Mouse (Mus musculus) cerebellum, postnatal 4 days (tissue): ENCODE data around the gene Slc1a3.
A peak's percentile ranks its signal among the peaks of the same experiment; 100 is the strongest.

Experiments used
- DNase-seq, 2 experiments: peaks; one replicate each; pipeline ENCODE4 v3.0.0; 2022; ENCODE audit warnings: low spot score in 2 of 2, mixed read lengths in 1 of 2

Slc1a3 gene

DNA sequence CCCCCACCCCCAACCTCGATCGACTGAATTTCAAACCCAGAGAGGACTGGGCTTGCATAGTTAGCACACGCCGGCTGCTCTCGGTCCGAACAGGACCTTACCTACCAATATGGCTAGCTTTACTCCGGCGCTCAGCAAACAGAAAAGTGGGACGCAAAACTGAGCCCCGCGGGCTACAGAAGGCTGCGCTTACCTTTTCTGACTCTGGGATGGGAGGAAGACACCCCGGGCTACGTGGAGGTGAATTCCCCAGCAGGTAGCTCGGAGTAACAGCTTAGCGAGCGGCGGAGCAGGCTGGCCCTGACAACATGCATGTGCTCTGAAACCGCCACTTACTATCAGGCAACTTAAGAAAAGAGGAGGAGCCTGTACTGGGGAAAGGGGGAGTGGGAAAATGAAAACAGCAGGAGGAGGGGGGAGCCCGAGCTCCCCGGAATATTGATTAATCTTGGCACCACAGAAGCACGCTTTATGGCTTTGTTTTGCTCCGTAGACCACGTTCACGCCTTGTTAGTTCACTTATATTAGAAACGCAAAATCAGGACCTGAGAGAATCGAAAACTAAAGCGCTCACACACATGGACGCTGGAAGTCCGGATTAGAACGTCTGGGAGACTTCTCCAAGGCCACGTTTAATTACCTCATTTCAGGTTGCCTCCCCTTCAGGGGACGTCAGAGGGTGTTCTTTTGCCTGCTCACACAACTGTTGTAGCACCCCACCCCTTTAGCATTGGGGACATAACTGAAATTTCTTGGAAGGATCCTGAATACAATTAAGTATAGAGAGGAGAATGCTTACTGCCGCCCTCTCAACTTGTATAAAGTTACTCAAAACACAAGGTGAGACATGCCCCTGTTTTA, at the start of gene Slc1a3:
TSS of gene Slc1a3 (minus strand) at position 619 of the 861 bp plus-strand sequence.
- peak in 1 of 2 experiments; percentile 33 for DNase-seq

DNA sequence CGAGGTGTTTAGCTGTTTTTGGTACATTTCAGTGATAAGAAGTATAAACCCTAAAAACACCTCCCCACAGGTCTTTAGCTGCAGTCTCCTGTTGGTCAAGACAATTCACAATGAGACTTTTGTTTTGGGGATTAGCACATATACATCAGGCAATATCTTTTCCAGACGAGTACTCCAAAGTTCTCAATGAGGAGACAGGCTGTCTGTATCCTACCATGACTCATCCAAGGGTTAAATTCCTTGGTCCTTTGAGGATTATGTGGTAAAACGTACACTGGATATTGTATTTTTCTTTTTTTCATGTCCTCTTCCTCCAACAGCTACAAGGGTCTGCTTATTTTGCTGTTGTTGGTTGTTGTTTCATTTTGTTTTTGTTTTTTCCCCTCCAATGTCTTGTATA, 48.5 kb upstream of the Slc1a3 start:
- DNase-seq: no peak

DNA sequence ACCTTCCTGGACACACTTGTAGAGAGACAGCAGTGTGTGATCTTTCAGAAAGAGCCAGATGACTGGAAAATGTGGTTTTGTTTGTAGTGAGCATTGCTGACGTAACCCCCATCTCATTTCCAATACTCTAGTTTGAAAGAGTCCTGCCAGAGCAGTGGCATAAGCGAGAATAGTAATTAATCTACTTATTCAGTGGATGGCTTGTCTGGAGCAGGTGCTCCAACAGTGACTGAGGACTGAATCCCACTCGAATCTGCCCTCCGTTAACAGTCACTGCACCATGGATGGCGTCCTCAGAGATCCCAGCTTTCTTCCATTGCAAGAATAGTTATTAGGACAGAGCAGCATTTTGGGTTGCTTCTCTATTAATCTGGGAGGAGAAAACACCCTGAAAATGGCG, 45.9 kb upstream of the Slc1a3 start:
- no peak for DNase-seq

DNA sequence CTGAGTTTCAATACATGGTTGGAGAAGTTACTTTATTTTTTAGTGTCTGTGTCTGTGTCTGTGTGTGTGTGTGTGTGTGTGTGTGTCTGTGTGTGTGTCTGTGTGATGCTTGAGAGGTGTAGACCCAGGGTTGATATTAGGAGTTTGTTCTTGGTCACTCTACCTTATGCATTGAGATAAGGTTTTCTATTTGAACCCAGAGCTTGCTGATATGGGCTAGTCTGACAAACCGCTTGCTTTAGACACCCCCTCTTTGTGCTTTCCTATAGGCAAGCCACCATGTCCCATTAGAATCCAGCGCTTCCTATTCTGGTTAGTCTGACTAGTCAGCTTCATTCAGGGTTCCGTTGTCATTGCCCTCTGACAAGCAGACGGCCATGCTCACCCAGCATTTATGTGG, 39.2 kb upstream of the Slc1a3 start:
- no peak for DNase-seq

DNA sequence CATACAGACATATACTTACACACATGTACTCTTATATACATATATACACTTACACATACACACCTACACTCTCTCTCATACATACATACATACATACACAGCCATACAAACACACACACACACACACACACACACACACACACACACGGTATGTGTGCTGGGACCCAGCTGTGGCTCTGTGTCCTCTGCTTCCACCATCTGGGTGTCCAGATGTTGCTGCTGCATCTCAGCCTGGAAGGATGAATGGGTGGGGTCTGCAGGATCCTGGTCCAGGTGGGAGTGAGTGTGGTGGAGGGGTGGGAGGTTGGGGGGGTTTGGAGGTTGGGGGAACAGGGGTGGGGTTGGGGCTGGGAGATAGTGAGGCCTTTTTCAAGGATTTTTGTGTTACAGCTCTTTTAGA, 38.2 kb upstream of the Slc1a3 start:
- DNase-seq: no peak

DNA sequence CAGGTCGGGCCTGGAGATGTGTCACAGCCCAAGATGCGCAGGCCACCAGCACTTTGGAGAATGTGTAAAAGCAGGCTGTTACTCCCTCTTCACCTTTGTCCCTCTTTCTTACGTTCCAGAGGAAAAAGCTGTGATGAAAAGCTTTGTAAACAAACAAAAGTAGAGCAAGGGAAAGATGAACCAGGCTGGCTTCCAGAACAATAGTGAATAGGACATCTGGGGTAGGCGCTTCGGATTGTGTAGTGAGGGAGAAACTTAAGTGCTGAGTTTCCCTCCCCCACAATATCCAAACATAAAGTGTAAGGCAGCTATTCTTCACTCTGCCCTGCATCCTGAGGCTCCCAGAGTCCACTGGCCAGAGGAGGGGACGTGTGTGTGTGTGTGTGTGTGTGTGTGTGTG, 31.0 kb upstream of the Slc1a3 start:
- no peak for DNase-seq

DNA sequence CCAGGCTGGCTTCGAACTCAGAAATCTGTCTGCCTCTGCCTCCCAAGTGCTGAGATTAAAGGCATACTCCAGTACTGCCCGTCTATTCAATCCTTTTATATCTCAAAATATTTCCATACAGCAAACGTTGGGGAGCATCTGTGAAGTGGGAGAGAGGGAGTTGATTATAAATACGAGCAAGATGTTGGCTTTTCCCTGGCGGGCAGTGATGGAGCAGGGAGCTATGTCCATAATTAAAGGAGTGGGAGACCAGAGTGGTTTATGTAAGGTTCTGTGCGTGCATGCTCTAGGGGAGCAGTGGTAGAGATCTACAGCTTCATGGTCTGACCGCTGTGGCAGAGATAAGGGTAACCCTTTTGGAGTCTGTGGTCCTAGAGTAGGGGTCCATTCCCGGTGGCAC, 30.2 kb upstream of the Slc1a3 start:
- DNase-seq: no peak

DNA sequence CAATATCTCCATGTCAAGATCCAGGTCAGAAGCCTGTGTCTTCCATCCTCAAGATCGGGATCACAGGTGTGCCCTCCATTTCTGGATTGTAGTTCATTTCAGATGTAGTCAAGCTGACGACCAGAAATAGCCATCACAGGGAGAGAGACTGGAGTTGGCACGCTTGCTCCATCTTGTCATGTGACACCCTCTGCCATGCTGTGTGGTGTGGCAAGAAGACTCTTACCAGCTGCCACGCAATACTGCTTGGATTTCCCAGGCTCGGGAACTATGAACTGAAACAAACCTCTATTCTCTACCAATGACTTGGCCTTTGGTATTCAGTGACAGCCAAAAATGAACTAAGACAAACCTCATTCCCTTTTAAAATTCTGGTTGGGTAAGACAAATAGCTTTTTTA, 27.6 kb upstream of the Slc1a3 start:
- peak in 1 of 2 experiments; percentile 13 for DNase-seq

DNA sequence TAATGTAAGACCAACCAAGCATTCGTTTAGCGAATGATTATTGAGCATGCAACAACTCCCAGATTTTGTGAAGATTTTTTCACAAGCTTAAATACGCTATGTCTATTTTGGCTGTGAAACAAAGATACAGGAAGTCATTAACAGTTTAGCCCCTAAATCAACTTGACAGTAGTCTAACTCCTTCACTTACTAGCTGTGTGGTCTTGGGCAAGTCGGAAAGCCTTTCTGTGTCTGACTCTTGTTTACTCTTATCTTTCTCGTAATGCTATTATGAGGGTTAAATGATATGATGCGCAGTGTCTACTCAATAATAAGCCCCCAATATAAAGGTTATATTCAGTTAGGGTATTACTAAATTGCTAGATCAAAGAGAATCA, 23.8 kb upstream of the Slc1a3 start:
- no peak for DNase-seq

DNA sequence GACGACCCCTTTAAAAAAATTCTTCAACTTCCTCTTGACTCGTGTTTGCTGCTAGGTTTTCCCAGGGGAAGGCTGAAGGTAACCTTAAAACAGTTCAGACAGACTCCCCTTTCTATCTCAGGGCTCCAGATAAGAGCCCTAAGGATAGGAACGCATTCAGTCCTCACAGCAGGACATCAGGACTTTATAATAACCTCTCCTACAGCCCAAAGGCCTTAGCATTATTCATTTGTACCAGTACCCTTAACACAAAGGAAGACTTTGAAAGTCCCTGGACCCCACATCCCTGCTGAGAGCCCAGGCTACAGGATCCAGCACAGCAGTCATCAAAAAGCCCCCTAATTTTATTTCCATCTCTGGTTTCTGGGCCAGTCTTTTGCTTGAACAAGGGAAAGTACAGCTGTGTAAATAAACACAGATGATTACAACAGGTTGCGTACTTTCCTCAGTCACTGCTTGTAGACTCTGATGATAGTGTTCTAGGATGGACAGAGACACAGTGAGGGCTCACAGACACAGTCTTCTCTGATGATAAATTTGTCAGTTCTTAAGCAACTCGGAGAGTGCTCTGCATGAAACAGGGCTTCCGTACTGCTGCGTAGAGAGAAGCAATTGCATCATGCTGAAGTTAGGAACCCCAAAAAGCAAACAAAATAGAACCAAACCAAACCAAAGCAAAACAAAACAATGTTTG, 23.3 kb upstream of the Slc1a3 start:
- no peak for DNase-seq

DNA sequence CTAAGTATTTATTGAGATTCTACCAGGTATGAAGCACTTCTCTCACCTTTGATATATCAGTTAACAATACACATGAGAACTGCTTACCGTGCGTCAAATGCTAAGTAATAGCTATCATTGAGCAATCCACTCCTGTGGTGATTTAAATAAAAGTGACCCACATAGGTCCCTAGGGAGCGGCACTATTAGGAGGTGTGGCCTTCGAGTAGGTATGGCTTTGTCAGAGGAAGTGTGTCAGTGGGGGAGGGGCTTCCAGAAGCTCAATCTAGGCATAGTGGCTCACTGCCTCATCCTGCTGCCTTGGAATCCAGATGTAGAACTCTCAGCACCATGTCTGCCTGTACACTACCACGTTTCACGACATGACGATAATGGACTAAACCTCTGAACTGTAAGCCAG, 18.3 kb upstream of the Slc1a3 start:
- DNase-seq: no peak

DNA sequence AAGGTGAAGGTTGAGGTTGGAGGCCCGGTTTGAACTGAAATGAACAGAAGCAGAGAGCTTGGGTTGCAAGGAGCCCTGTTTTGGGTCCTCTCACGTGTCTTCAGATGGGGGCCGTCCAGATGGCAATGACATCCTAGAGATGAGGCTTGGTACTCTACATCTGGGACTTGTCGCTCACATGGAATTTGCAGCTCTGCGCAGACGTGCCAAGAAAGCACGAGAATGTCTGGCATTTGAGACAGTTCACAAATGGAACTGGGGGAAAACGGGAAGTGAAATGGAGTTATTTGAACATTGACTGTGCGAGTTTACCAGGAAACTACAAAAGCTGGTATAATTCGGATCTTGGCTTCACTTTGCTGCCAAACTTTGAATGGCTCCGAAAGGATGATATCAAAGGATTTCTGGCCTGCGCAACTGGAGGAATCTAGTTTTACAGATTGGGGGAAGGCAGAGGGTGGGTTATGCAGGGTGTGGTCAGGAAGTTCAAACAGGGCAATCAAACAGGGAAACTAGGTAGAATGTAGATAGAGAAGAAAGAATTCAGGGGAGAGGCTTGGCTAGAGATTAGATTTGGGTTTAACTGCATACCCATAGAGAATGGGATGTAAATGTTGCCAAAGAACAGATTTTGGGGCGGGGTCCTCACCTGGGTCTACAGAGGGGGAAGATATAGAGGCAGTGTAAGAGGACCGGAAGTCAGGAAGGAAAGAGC, 12.0 kb upstream of the Slc1a3 start:
- DNase-seq: no peak

DNA sequence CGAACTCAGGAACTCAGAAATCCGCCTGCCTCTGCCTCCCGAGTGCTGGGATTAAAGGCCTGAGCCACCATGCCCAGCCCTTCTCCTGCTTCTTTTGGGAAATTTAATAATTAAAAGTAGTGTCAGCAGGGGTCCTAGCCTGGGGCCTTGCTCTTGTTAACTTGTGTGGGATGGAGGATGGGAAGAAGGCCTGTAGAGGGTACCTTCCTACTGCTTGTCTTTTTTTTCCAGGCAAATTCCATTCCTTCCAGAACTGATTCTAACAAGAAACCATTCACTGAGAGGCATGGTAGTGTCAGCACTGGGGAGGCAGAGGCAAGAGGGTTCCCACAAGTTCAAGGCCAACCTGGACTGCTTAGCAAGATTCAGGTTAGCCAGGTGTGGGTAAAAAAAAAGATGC, 11.2 kb upstream of the Slc1a3 start:
- no peak for DNase-seq

DNA sequence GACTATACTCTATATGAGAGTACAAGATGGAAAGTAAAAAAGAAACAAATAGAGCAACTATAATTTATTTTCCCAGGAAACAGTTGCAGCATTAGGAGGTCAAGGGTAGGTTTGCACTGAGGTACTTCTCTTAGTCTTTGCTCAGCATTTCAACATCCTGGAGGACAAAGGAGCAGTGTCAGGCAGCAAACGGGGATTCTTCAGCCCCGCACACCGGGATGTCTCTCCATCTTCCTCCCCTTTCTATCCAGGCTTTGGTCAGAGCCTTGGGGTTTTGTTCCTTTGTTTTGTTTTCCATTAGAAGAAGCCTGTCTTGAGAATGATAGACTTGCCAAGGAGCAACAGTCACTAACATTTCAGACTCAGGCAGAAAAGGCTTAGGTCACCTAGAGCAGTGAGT, 10.4 kb upstream of the Slc1a3 start:
- DNase-seq: no peak

DNA sequence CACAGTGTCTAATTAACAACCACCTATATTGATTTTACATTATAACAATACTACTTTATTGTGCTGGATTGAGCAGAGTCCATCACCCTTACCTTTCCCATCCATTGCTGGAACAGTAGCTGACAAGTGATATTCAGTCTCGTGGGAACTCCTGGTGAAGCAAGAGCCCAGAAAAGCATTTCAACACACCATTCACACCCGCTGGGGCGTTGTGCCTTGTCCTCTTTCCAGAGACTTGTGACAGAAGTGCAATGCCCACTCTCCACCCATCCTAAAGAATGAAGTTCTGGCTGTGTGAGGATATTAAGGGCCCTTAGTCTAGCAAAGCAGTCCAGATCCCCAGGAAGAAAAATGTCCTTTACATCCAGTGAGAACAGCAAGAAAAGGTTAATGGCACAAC, 7.9 kb upstream of the Slc1a3 start:
- DNase-seq: no peak

DNA sequence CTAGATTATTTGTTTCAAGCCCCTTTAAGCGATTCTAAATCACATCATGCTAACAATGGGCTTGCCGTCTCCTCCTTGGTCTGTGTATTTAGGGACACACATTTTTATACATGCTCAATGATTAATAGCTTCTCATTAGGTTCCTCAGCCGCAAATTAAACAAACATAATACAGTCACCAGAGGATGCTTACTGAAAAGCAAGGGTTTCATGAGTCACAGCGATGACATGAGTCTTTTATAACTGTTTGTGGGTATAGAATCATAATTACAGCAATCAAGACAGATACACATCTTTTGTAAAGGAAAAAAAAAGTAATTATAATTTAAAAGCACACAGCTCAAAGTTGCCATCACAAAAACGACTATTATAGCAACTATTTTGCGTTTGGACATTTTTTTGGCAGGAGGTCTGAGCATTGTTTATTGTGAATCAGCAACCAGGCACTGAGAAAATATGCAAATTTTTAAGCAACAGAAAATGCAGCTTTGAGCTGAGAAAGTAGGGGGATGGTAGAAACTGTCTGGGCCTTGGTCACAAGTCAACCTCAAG, 6.5 kb upstream of the Slc1a3 start:
- no peak for DNase-seq

DNA sequence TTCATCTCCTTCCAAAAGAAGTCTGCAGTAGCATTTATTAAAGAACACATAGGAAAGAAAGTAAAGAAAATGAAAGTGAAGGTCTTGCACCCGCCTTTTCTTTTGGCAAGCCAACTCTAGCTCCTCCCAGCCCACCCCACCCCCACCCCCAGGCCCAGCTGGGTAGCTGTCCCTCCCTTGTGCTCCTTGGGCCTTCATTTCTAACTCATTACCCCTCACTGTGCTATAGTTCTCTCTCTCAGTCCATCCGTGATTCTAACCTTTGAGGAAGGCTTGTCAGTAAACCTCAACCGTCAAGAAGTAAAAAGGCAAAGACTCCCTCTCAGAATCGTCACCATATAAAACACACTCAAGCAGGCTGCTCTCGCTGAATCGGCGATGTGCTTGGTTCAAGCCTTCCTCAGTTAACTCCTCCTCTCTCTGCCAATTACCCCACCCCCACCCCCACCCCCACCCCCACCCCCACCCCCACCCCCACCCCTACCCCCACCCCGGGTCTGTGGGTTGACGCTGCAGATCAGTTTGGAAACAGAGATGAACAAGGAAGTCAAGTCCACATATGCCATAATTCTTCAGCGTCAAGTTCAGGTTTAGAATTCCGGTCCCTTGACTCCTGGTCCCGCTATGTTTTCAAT, 5.9 kb upstream of the Slc1a3 start:
- no peak for DNase-seq

DNA sequence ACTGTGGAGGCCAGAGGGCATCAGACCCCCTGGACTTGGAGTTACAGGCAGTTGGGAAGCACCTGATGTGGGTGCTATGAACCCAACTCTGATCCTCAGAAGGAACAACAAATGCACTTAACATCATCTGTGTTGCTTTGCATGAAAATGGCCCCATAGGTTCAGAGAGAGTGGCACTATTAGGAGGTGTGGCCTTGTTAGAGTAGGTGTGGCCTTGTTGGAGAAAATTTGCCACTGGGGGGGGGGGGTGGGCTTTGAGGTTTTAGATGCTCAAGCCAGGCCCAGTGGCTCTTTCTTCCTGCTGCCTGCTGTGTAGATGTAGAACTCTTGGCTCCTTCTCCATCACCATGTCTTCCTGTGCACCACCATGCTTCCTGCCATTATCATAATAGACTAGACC, 5.1 kb upstream of the Slc1a3 start:
- no peak for DNase-seq

DNA sequence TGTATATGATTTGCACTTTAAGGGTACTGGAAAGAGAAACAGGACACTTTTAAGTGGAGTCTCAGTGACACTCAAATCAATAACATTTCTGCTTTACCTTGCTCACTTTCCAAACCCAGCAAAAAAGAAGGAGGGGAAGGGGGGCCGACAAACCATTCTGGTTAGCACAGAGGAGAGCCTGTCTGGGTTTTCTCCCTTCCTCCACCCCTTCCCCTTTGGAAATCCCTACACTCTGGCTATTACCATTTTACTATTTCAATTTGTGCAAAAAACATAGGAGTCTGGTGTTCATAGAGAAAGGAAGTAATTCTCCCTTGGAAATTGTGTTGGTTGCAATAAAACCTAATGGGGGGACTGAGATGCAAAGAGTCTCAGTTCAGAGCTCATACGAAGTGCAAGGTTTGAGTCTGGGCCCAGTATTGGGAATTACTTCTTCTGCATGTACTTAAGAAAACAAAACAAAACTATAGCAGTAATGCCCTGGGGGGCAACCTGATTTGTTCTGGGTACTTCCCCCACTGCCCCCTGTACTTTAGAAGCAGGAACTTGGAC, 1.9 kb upstream of the Slc1a3 start:
- DNase-seq: no peak

DNA sequence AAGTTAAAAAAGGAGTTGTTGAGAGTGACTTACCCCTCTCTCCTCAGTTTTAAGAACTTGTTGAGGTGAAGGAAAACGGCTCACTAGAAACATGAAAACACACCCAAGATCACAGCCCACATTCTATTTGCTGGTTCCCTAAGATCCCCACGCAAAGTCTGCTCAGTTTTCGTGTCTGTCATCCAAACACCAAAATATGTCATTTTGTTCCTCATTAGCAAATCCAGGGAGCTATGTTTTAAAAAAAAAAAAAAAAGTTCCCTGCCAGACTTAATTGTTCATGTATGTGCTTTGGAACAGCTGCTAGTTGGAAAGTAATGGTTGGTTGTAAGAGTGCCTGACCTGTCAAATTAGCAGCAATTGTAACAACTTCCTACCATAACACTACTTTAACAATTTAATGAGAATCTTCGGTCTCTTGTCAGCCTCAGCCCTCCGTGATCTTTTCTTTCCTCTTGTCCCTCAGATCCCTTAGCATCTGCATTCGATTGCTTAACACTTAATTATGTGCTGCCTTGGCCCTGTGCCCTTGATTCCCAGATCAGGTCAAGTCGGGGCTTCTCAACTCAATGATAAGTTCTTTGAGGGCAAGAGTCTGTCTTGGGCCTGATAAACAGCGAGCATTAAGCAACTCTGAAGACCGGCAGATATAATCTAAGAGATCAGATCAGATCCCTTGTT, 1.2 kb upstream of the Slc1a3 start:
- no peak for DNase-seq

DNA sequence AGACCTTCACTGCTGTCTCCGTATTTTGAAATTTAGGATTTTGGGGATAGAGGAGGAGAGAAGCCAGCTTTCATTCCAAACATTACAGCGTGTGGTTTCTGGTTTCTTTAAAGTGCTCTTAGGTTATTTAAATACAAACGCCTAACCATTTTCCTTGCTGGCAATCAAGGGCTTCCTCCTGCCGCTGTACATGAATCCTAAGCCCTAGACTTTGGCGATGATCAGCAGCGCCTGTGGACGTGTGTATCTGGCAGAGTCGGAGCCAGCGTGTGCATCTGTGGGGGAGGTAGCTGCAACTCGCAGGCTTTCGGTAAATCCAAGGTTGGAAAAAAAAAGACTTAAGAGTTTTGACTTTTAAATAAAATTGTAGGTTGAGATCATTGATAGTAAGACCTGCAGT, 986 bp downstream of the Slc1a3 start:
- peak in 1 of 2 experiments; percentile 24 for DNase-seq
